Mouse (Mus musculus) activated CD4-positive, CD25-positive, alpha-beta regulatory T cell, adult 4 months (primary cell): ENCODE data around the gene Rapgef4. TPM values are rescaled to one million over a fixed set of nuclear protein-coding genes. Genes with fewer than 3 reads are reported as not detected.

Experiments used
- ATAC-seq: one replicate; pipeline ENCODE4 v1.8.0; 2017
- polyA plus RNA-seq, 2 experiments: library from polyadenylated mRNA; unstranded; fragments of 100-300 nt; shearing (Covaris generic); gene quantifications; one replicate each; pipeline ENCODE4 v1.2.1; 2017

Gene Rapgef4
- polyA plus RNA-seq, 2 experiments from 2014 or later: 5.4 to 5.5 TPM

- ATAC-seq: no peak
Observed at GRCm38 (mm10) chr2:72239993-72240392, 259.0 kb downstream of the Rapgef4 start.

GRCm38 (mm10) chr2:72240691-72241090 lies 259.7 kb downstream of the Rapgef4 start:
- ATAC-seq: no peak

- no peak for ATAC-seq
Observed at GRCm38 (mm10) chr2:72241714-72242472, 260.9 kb downstream of the Rapgef4 start.

GRCm38 (mm10) chr2:72242910-72243675 lies 262.1 kb downstream of the Rapgef4 start:
- ATAC-seq: no peak

GRCm38 (mm10) chr2:72245631-72246030 lies 264.6 kb downstream of the Rapgef4 start:
- no peak for ATAC-seq

- ATAC-seq: no peak
Observed at GRCm38 (mm10) chr2:72246376-72246775, 265.3 kb downstream of the Rapgef4 start.

GRCm38 (mm10) chr2:72247819-72248218 lies 266.8 kb downstream of the Rapgef4 start:
- no peak for ATAC-seq

GRCm38 (mm10) chr2:72252510-72253505 lies 271.8 kb downstream of the Rapgef4 start:
- ATAC-seq: no peak

GRCm38 (mm10) chr2:72253882-72254281 lies 272.8 kb downstream of the Rapgef4 start:
- ATAC-seq: no peak

- ATAC-seq: no peak
Observed at GRCm38 (mm10) chr2:72254813-72255582, 274.0 kb downstream of the Rapgef4 start.

GRCm38 (mm10) chr2:72260704-72261103 lies 279.7 kb downstream of the Rapgef4 start:
- ATAC-seq: no peak

- ATAC-seq: no peak
Observed at GRCm38 (mm10) chr2:72262814-72263480, 281.9 kb downstream of the Rapgef4 start.

GRCm38 (mm10) chr2:72267390-72267789 lies 286.4 kb downstream of the Rapgef4 start:
- ATAC-seq: no peak

GRCm38 (mm10) chr2:72269651-72270341 lies 288.8 kb downstream of the Rapgef4 start:
- ATAC-seq: no peak

- ATAC-seq: no peak
Observed at GRCm38 (mm10) chr2:72278247-72278873, 297.3 kb downstream of the Rapgef4 start.

GRCm38 (mm10) chr2:72280524-72280923 lies 299.5 kb downstream of the Rapgef4 start:
- no peak for ATAC-seq

- ATAC-seq: peak; percentile 70
Observed at GRCm38 (mm10) chr2:72281971-72282370, 300.9 kb downstream of the Rapgef4 start.

GRCm38 (mm10) chr2:72282733-72283132 lies 301.7 kb downstream of the Rapgef4 start:
- ATAC-seq: no peak

GRCm38 (mm10) chr2:72284689-72285088 lies 303.6 kb downstream of the Rapgef4 start:
- no peak for ATAC-seq

GRCm38 (mm10) chr2:72285256-72285887 lies 304.3 kb downstream of the Rapgef4 start, which contains the start of gene Map3k20:
Gene Map3k20 (plus strand): TSS chr2:72285637.
- no peak for ATAC-seq
